Mouse (Mus musculus) C2C12 (cell line): ENCODE results near the gene Arid3c.

ENCODE experiments used
- CTCF ChIP-seq: IDR thresholded peaks from one replicate; pipeline ENCODE4 v1.5.1; 2011; ENCODE audit not compliant: control insufficient read depth, insufficient read depth, insufficient read length
- FOSL1 ChIP-seq: IDR thresholded peaks from one replicate; pipeline ENCODE4 v1.8.0; 2011; ENCODE audit warnings: mild to moderate bottlenecking, low read length; ENCODE audit not compliant: poor library complexity, insufficient read depth, severe bottlenecking
- USF1 ChIP-seq: IDR thresholded peaks from one replicate; pipeline ENCODE4 v1.6.1; 2011; ENCODE audit warnings: low read depth, mild to moderate bottlenecking, control low read depth, moderate library complexity

DNA sequence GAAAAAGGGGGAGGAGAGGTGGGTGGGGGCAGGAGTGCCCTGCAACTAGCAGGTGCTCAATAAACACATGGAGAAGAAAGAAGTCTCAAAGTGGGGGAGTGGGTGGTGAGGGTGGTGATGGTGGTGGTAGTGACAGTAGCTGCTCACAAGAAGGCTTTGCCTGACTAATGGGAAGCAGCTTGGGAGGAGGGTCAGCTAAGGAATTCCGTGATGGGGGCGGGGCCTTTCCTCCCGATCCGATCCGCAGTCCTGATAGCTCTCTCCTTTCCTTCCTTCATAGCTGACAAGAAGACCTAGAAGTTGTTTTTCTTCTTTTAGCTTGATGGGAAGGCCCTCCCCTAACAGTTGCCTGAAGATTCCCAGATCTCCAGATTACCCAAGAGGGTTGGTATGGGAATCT is 26.3 kb downstream of the Arid3c start:
- TF ChIP-seq CTCF (no peak), USF1 (no peak), FOSL1 (no peak)
